Mouse (Mus musculus) lung, postnatal 0 days (tissue): ENCODE results near the gene Fibin.

Experiments used
- CTCF ChIP-seq: IDR thresholded peaks from 2 replicates; pipeline ENCODE4 v1.5.1; 2016; ENCODE audit warnings: antibody characterized with exemption, mild to moderate bottlenecking
- EP300 ChIP-seq: IDR thresholded peaks from 2 replicates; pipeline ENCODE4 v1.6.1; 2016; ENCODE audit warnings: antibody characterized with exemption, mild to moderate bottlenecking, control low read depth

- TF ChIP-seq EP300, result no peak
- 0 out of 2 replicates have a peak, but pooled peaks have one; percentile 10 for TF ChIP-seq CTCF
Measured at GRCm38 (mm10) chr2:110390736-110391409, 27.9 kb upstream of the Fibin start.
